Mouse (Mus musculus) brain, embryonic 18.5 days (tissue): Measurements from ENCODE around the gene Wdr62.

ENCODE experiments used
- DNase-seq: peaks from one replicate; pipeline ENCODE4 v3.0.0-alpha.2; 2012; ENCODE audit warnings: low read depth, low spot score

The Wdr62 gene

GRCm38 (mm10) chr7:30306083-30306779 is 26.0 kb upstream of the Wdr62 start:
- DNase-seq: no peak

- no peak for DNase-seq
Measured at GRCm38 (mm10) chr7:30300914-30301313, 20.7 kb upstream of the Wdr62 start.

- DNase-seq: no peak
Measured at GRCm38 (mm10) chr7:30297266-30297665, 17.0 kb upstream of the Wdr62 start.

GRCm38 (mm10) chr7:30296816-30297215 is 16.6 kb upstream of the Wdr62 start:
- no peak for DNase-seq

GRCm38 (mm10) chr7:30295103-30295502 is 14.9 kb upstream of the Wdr62 start:
- DNase-seq: no peak

GRCm38 (mm10) chr7:30294296-30294695 is 14.1 kb upstream of the Wdr62 start:
- DNase-seq: no peak

GRCm38 (mm10) chr7:30293795-30294194 is 13.6 kb upstream of the Wdr62 start:
- DNase-seq: no peak

GRCm38 (mm10) chr7:30291215-30292131 is 11.3 kb upstream of the Wdr62 start, which contains the start of gene Clip3:
TSS of gene Clip3 (plus strand) at chr7:30291728.
- DNase-seq: peak; percentile 77

GRCm38 (mm10) chr7:30289714-30290399 is 9.6 kb upstream of the Wdr62 start:
- DNase-seq: no peak

GRCm38 (mm10) chr7:30289071-30289713 is 9.0 kb upstream of the Wdr62 start:
- DNase-seq: no peak

GRCm38 (mm10) chr7:30288046-30288445 is 7.8 kb upstream of the Wdr62 start:
- no peak for DNase-seq

- DNase-seq: no peak
Measured at GRCm38 (mm10) chr7:30286701-30287410, 6.6 kb upstream of the Wdr62 start.

GRCm38 (mm10) chr7:30282740-30283139 is 2.5 kb upstream of the Wdr62 start:
- no peak for DNase-seq

- no peak for DNase-seq
Measured at GRCm38 (mm10) chr7:30281522-30281921, 1.3 kb upstream of the Wdr62 start.

GRCm38 (mm10) chr7:30280670-30281138 is 485 bp upstream of the Wdr62 start:
- peak; percentile 86 for DNase-seq

- no peak for DNase-seq
Measured at GRCm38 (mm10) chr7:30279536-30279935, 683 bp downstream of the Wdr62 start.

- DNase-seq: no peak
Measured at GRCm38 (mm10) chr7:30278911-30279310, 1.3 kb downstream of the Wdr62 start.

- no peak for DNase-seq
Measured at GRCm38 (mm10) chr7:30274383-30274782, 5.8 kb downstream of the Wdr62 start.

GRCm38 (mm10) chr7:30269641-30270040 is 10.6 kb downstream of the Wdr62 start:
- DNase-seq: no peak

GRCm38 (mm10) chr7:30266780-30267179 is 13.4 kb downstream of the Wdr62 start:
- no peak for DNase-seq

GRCm38 (mm10) chr7:30265935-30266334 is 14.3 kb downstream of the Wdr62 start:
- DNase-seq: no peak
